In genomic region chr10:22819871-22820590, GRCm38 (mm10) we compare ENCODE assay signal across 8 mouse cellular contexts. TPM values are rescaled to one million over a fixed set of nuclear protein-coding genes. Genes with fewer than 3 reads are reported as not detected.
DNase-seq lines count a peak whose midpoint lies in the region; ATAC-seq and TF ChIP-seq lines count a peak whose summit lies in the region.

Tcf21 (minus strand) TSS chr10:22820174.

- no peaks in the 10 kb centered on the region for H3K4me1 ChIP-seq in liver, postnatal 0 days (ENCODE audit: insufficient read depth)
- no peaks in the 10 kb centered on the region for H3K4me1 ChIP-seq in thymus, adult 2 months (replicated peaks; ENCODE audit: control insufficient read depth, insufficient read depth, low read length)

- 2% methylated on average over 20 of the region's 20 CpGs for WGBS in liver, postnatal 0 days (ENCODE audit: insufficient replicate concordance)
- WGBS in thymus, adult 2 months, result 10% methylated on average over 20 of the region's 20 CpGs

- peaks cover 56% of the 10 kb centered on the region for H3K27me3 ChIP-seq in liver, postnatal 0 days (ENCODE audit: insufficient read depth, low read length)
- peaks cover 6% of the 10 kb centered on the region; the same call in 1 of the 2 replicates for H3K27me3 ChIP-seq in thymus, adult 2 months (ENCODE audit: control insufficient read depth, insufficient read depth, low read length)

- H3K4me2 ChIP-seq in liver, postnatal 0 days (ENCODE audit: low read depth, low read length), result no peak within 1 kb of the TSS

- TF ChIP-seq EP300 in liver, postnatal 0 days (IDR thresholded peaks at IDR 0.05; ENCODE audit: low read depth), result no peak

- peak; percentile 58 for DNase-seq in embryo, embryonic 10 days (ENCODE audit: low spot score)
- DNase-seq in gonadal fat pad, adult 2 months (ENCODE audit: low read depth), result no peak
- DNase-seq in kidney, adult 18-20 months, result peak; percentile 46
- no peak for DNase-seq in liver, postnatal 0 days
- DNase-seq in testis, postnatal 14 days (ENCODE audit: low spot score), result peak; percentile 53
- DNase-seq in thymus, adult 2 months, result no peak
- DNase-seq in cerebellum, postnatal 4 days (ENCODE audit: low spot score in 2 of 2), result no peak

- no peaks in the 10 kb centered on the region for H3K9me3 ChIP-seq in liver, postnatal 0 days (ENCODE audit: low read length)

- H3K4me3 ChIP-seq in liver, postnatal 0 days (ENCODE audit: low read depth, low read length), result peak within 1 kb of the TSS; percentile 17; the same call in 1 of the 2 replicates
- no peak within 1 kb of the TSS for H3K4me3 ChIP-seq in thymus, adult 2 months (ENCODE audit: control insufficient read depth, insufficient read depth, low read length)

- 0 out of 2 replicates have a peak within 1 kb of the TSS, but pooled peaks have one; percentile 25 for H3K27ac ChIP-seq in liver, postnatal 0 days (ENCODE audit: low read depth)
- no peak within 1 kb of the TSS for H3K27ac ChIP-seq in thymus, adult 2 months (ENCODE audit: control insufficient read depth, insufficient read depth, low read length)

- no peak for TF ChIP-seq POLR2A in thymus, adult 2 months (IDR thresholded peaks at IDR 0.05; ENCODE audit: control insufficient read depth, extremely low read depth, insufficient read depth, low read length, poor library complexity)

- H3K36me3 ChIP-seq in liver, postnatal 0 days (replicated peaks; ENCODE audit: insufficient read depth, low read length), result no peaks in the 10 kb centered on the region
- no peaks in the 10 kb centered on the region for H3K36me3 ChIP-seq in thymus, adult 2 months (ENCODE audit: control insufficient read depth, insufficient read depth, low read length)

- 0 out of 2 replicates have a peak within 1 kb of the TSS, but pooled peaks have one; percentile 47 for H3K9ac ChIP-seq in liver, postnatal 0 days (replicated peaks)

- TF ChIP-seq CTCF in liver, postnatal 0 days (IDR thresholded peaks at IDR 0.05; ENCODE audit: low read depth), result no peak
- no peak for TF ChIP-seq CTCF in thymus, adult 2 months (IDR thresholded peaks at IDR 0.05; ENCODE audit: borderline replicate concordance, control insufficient read depth, extremely low read depth, insufficient read depth, low read length, poor library complexity)

- ATAC-seq in liver, postnatal 0 days, result no peak
- no peak for ATAC-seq in megakaryocyte progenitor cell, adult 5-6 weeks (replicated peaks; ENCODE audit: poor library complexity)

RNA-seq across cellular contexts. Expression of gene Tcf21, which starts in this region (rescaled TPM):
- polyA plus RNA-seq in gonadal fat pad, adult 2 months (2012; rRNA removed), result 56.0 and 57.8 TPM in 2 replicates
- 12.9 and 13.9 TPM in 2 replicates for polyA plus RNA-seq in liver, postnatal 0 days (2015; fragmentation: Nextera tagmentation; extraction: Ambion mirVana)
- not detected in 2 replicates for total RNA-seq in megakaryocyte progenitor cell, adult 5-6 weeks (2015)
- total RNA-seq in megakaryocyte progenitor cell, adult 5-6 weeks (2017), result not detected in 2 replicates
- 0.61 and 2.4 TPM in 2 replicates for polyA plus RNA-seq in thymus, adult 2 months (2012; rRNA removed)

Comparison
In these comparisons a context has a peak if more than half of its experiments do, and no peak if none do; other contexts are left out.
1. DNase-seq: peak in embryo, embryonic 10 days (single experiment), kidney, adult 18-20 months (single experiment) and testis, postnatal 14 days (single experiment); none in gonadal fat pad, adult 2 months (single experiment), liver, postnatal 0 days (single experiment), thymus, adult 2 months (single experiment) and cerebellum, postnatal 4 days (0 of 2).